ENCODE assay signal across 20 mouse cellular contexts in genomic region chr16:16571356-16571755, GRCm38 (mm10). TPM values are rescaled to one million over a fixed set of nuclear protein-coding genes. Genes with fewer than 3 reads are reported as not detected.
DNase-seq lines count a peak whose midpoint lies in the region; TF ChIP-seq lines count a peak whose summit lies in the region.
"Had no signal": no experiment of that assay in that cellular context is flagged by ENCODE, and none has a peak within 500 bp of the region (broad histone marks: within the 10 kb centered on the region; RNA-seq: fewer than 3 reads in every experiment).

No protein-coding gene starts in this region.

- peak; percentile 42 for DNase-seq in lung, postnatal 25 days (ENCODE audit: low spot score)
- DNase-seq in lung, adult 2 months = no peak
- DNase-seq in fat pad, adult 2 months (ENCODE audit: extremely low read depth, low read depth, low spot score) = peak; percentile 34
- peak; percentile 13 for DNase-seq in skeletal muscle tissue, adult 2 months (ENCODE audit: low read depth, low spot score)
- no peak for DNase-seq in kidney, postnatal 10 days
- DNase-seq in layer of hippocampus, postnatal 36 days = no peak
- DNase-seq: adrenal gland, adult 8-10 months; cerebellum, adult 9-10 months; gastrocnemius, adult 2 months; heart, postnatal 10 days; kidney, postnatal 36 days; thymus, adult 18-20 months; thymus, postnatal 4 days had no signal

- H3K4me1 ChIP-seq in lung, adult 2 months (ENCODE audit: control insufficient read depth, insufficient read depth, low read length) = no peaks in the 10 kb centered on the region
- H3K4me1 ChIP-seq: embryonic facial prominence, embryonic 12.5 days; forebrain, embryonic 13.5 days; hindbrain, embryonic 12.5 days; lung, embryonic 15.5 days; neural tube, embryonic 15.5 days had no signal

- H3K27ac ChIP-seq in macrophage = peak overlapping the region; percentile 98
- H3K27ac ChIP-seq: embryonic facial prominence, embryonic 12.5 days; forebrain, embryonic 13.5 days; gastrocnemius, adult 2 months; hindbrain, embryonic 12.5 days; lung, embryonic 15.5 days; neural tube, embryonic 15.5 days had no signal

- H3K79me2 ChIP-seq in macrophage (ENCODE audit: inconsistent target) = peaks cover 60% of the 10 kb centered on the region

- no peak for TF ChIP-seq CTCF in lung, adult 2 months (IDR thresholded peaks at IDR 0.05; ENCODE audit: insufficient read depth, low read length)

- TF ChIP-seq POLR2A in lung, adult 2 months (IDR thresholded peaks at IDR 0.05; ENCODE audit: borderline replicate concordance, extremely low read depth, low read depth, low read length) = no peak

- 55% methylated on average over 3 of the region's 3 CpGs for WGBS in lung, adult 2 months
- WGBS in macrophage (ENCODE audit: missing documents) = 0% methylated on average over 3 of the region's 3 CpGs

- H3K4me3 ChIP-seq in lung, adult 2 months (replicated peaks; ENCODE audit: extremely low read depth, low read depth, low read length) = no peak overlapping the region
- peak overlapping the region; percentile 51 for H3K4me3 ChIP-seq in macrophage (ENCODE audit: inconsistent target)
- H3K4me3 ChIP-seq: embryonic facial prominence, embryonic 12.5 days; forebrain, embryonic 13.5 days; gastrocnemius, adult 2 months; heart, embryonic 12.5 days; hindbrain, embryonic 12.5 days; lung, embryonic 15.5 days; neural tube, embryonic 15.5 days had no signal

- H3K36me3 ChIP-seq in macrophage (ENCODE audit: inconsistent target) = no peaks in the 10 kb centered on the region
- H3K36me3 ChIP-seq: embryonic facial prominence, embryonic 12.5 days; heart, embryonic 12.5 days; hindbrain, embryonic 12.5 days; lung, embryonic 15.5 days; neural tube, embryonic 15.5 days had no signal

RNA-seq across cellular contexts. Expression of gene Fgd4, which starts 29.0 kb away (rescaled TPM):
- 1.8 and 2.2 TPM in 2 replicates for polyA plus RNA-seq in lung, adult 2 months (2012; rRNA removed)
- 100 to 1,000 TPM in 24 of 26 experiments, 10 to 100 TPM in 2; 39.3 to 674 (median 405) TPM for total RNA-seq in macrophage (2018; cell fraction: chromatin; rRNA removed)
- 100 to 1,000 TPM in 4 of 26 experiments, 10 to 100 TPM in 22; 41.9 to 112 (median 87.0) TPM for total RNA-seq in macrophage (2018; cell fraction: cytosol; rRNA removed)
- 100 to 1,000 TPM in 24 of 26 experiments, 10 to 100 TPM in 2; 65.7 to 534 (median 251) TPM for total RNA-seq in macrophage (2018; cell fraction: nucleus; rRNA removed)
- 41.3 to 60.1 TPM (median 48.0 TPM) in 3 replicates for polyA plus RNA-seq in macrophage (2018)
- 10 to 100 TPM; 49.9 to 53.2 TPM for total RNA-seq in layer of hippocampus, postnatal 36 days (2021)

Comparison
In these comparisons a context has a peak if more than half of its experiments do, and no peak if none do; other contexts are left out.
1. DNase-seq: peak in lung, postnatal 25 days (single experiment), fat pad, adult 2 months (single experiment) and skeletal muscle tissue, adult 2 months (single experiment); none in lung, adult 2 months (single experiment), kidney, postnatal 10 days (single experiment) and layer of hippocampus, postnatal 36 days (0 of 2).
2. RNA of gene Fgd4, which starts 29.0 kb away (polyA plus RNA-seq): 41.3 to 60.1 TPM in macrophage; 1.8 to 2.2 TPM in lung, adult 2 months; every median in the first group is over 10 times any median in the second.